Mouse (Mus musculus): ENCODE results near the gene Unc93a2. TPM values are rescaled to one million over a fixed set of nuclear protein-coding genes. Genes with fewer than 3 reads are reported as not detected.
"Not testable (repeated sequence)": the region's sequence is repeated elsewhere in the genome, so short reads cannot be mapped to it uniquely, and the experiment has no call there.

The Unc93a2 gene
- not detected in 2 replicates for polyA plus RNA-seq (2014; fragmentation: Nextera tagmentation; extraction: Ambion mirVana)

GRCm38 (mm10) chr17:7385364-7385763, at the start of gene Unc93a2:
TSS of gene Unc93a2 (minus strand) at chr17:7385464.
- not testable (repeated sequence) for H3K9me3 ChIP-seq (ENCODE audit: control insufficient read depth, low read length); H3K4me1 ChIP-seq (ENCODE audit: control insufficient read depth, insufficient read depth, low read length); H3K4me2 ChIP-seq (ENCODE audit: low read depth, low read length); ATAC-seq (ENCODE audit: low read depth); H3K4me3 ChIP-seq (ENCODE audit: low read depth, low read length); H3K36me3 ChIP-seq (ENCODE audit: control insufficient read depth, insufficient read depth, low read length); H3K9ac ChIP-seq (replicated peaks; ENCODE audit: low read depth, low read length); H3K27ac ChIP-seq (ENCODE audit: low read depth, low read length); H3K27me3 ChIP-seq (ENCODE audit: control insufficient read depth, insufficient read depth, low read length)
- WGBS = 70% methylated on average over 3 of the region's 3 CpGs

GRCm38 (mm10) chr17:7434121-7434520, 48.9 kb upstream of the Unc93a2 start:
- 92% methylated on average over 4 of the region's 4 CpGs for WGBS
- H3K4me2 ChIP-seq (ENCODE audit: low read depth, low read length); H3K4me3 ChIP-seq (ENCODE audit: low read depth, low read length); H3K4me1 ChIP-seq (ENCODE audit: control insufficient read depth, insufficient read depth, low read length); H3K27me3 ChIP-seq (ENCODE audit: control insufficient read depth, insufficient read depth, low read length); H3K9me3 ChIP-seq (ENCODE audit: control insufficient read depth, low read length); H3K27ac ChIP-seq (ENCODE audit: low read depth, low read length); ATAC-seq (ENCODE audit: low read depth); H3K9ac ChIP-seq (replicated peaks; ENCODE audit: low read depth, low read length); H3K36me3 ChIP-seq (ENCODE audit: control insufficient read depth, insufficient read depth, low read length): not testable (repeated sequence)

GRCm38 (mm10) chr17:7430210-7430631, 45.0 kb upstream of the Unc93a2 start:
- not testable (repeated sequence) for H3K36me3 ChIP-seq (ENCODE audit: control insufficient read depth, insufficient read depth, low read length); H3K4me2 ChIP-seq (ENCODE audit: low read depth, low read length); H3K27ac ChIP-seq (ENCODE audit: low read depth, low read length); H3K4me1 ChIP-seq (ENCODE audit: control insufficient read depth, insufficient read depth, low read length); H3K9ac ChIP-seq (replicated peaks; ENCODE audit: low read depth, low read length); H3K27me3 ChIP-seq (ENCODE audit: control insufficient read depth, insufficient read depth, low read length); H3K4me3 ChIP-seq (ENCODE audit: low read depth, low read length); ATAC-seq (ENCODE audit: low read depth); H3K9me3 ChIP-seq (ENCODE audit: control insufficient read depth, low read length)
- 76% methylated on average over 4 of the region's 4 CpGs for WGBS

- H3K27me3 ChIP-seq (ENCODE audit: control insufficient read depth, insufficient read depth, low read length); H3K27ac ChIP-seq (ENCODE audit: low read depth, low read length); H3K4me3 ChIP-seq (ENCODE audit: low read depth, low read length); H3K4me2 ChIP-seq (ENCODE audit: low read depth, low read length); H3K9me3 ChIP-seq (ENCODE audit: control insufficient read depth, low read length); H3K36me3 ChIP-seq (ENCODE audit: control insufficient read depth, insufficient read depth, low read length); H3K4me1 ChIP-seq (ENCODE audit: control insufficient read depth, insufficient read depth, low read length); H3K9ac ChIP-seq (replicated peaks; ENCODE audit: low read depth, low read length): not testable (repeated sequence)
- ATAC-seq (ENCODE audit: low read depth) = peak; percentile 94
- WGBS = 0% methylated on average over 1 of the region's 3 CpGs
These were observed 35.1 kb upstream of the Unc93a2 start for GRCm38 (mm10) chr17:7420191-7420973.

GRCm38 (mm10) chr17:7414601-7415310, 29.5 kb upstream of the Unc93a2 start:
- not testable (repeated sequence) for ATAC-seq (ENCODE audit: low read depth); H3K9me3 ChIP-seq (ENCODE audit: control insufficient read depth, low read length); H3K4me1 ChIP-seq (ENCODE audit: control insufficient read depth, insufficient read depth, low read length); H3K27me3 ChIP-seq (ENCODE audit: control insufficient read depth, insufficient read depth, low read length); H3K36me3 ChIP-seq (ENCODE audit: control insufficient read depth, insufficient read depth, low read length); H3K9ac ChIP-seq (replicated peaks; ENCODE audit: low read depth, low read length); H3K27ac ChIP-seq (ENCODE audit: low read depth, low read length); H3K4me2 ChIP-seq (ENCODE audit: low read depth, low read length); H3K4me3 ChIP-seq (ENCODE audit: low read depth, low read length)
- 72% methylated on average over 7 of the region's 9 CpGs for WGBS

- H3K9ac ChIP-seq (replicated peaks; ENCODE audit: low read depth, low read length); ATAC-seq (ENCODE audit: low read depth); H3K4me2 ChIP-seq (ENCODE audit: low read depth, low read length); H3K36me3 ChIP-seq (ENCODE audit: control insufficient read depth, insufficient read depth, low read length); H3K9me3 ChIP-seq (ENCODE audit: control insufficient read depth, low read length); H3K4me1 ChIP-seq (ENCODE audit: control insufficient read depth, insufficient read depth, low read length); H3K4me3 ChIP-seq (ENCODE audit: low read depth, low read length); H3K27ac ChIP-seq (ENCODE audit: low read depth, low read length); H3K27me3 ChIP-seq (ENCODE audit: control insufficient read depth, insufficient read depth, low read length): not testable (repeated sequence)
- 86% methylated on average over 8 of the region's 8 CpGs for WGBS
These were observed 28.1 kb upstream of the Unc93a2 start for GRCm38 (mm10) chr17:7413336-7413735.

- not testable (repeated sequence) for ATAC-seq (ENCODE audit: low read depth); H3K27me3 ChIP-seq (ENCODE audit: control insufficient read depth, insufficient read depth, low read length); H3K27ac ChIP-seq (ENCODE audit: low read depth, low read length); H3K4me1 ChIP-seq (ENCODE audit: control insufficient read depth, insufficient read depth, low read length); H3K9me3 ChIP-seq (ENCODE audit: control insufficient read depth, low read length); H3K4me2 ChIP-seq (ENCODE audit: low read depth, low read length); H3K9ac ChIP-seq (replicated peaks; ENCODE audit: low read depth, low read length); H3K4me3 ChIP-seq (ENCODE audit: low read depth, low read length); H3K36me3 ChIP-seq (ENCODE audit: control insufficient read depth, insufficient read depth, low read length)
- WGBS = 75% methylated on average over 6 of the region's 6 CpGs
These were observed 14.5 kb upstream of the Unc93a2 start for GRCm38 (mm10) chr17:7399770-7400169.

GRCm38 (mm10) chr17:7398198-7398847, 13.1 kb upstream of the Unc93a2 start:
- not testable (repeated sequence) for H3K36me3 ChIP-seq (ENCODE audit: control insufficient read depth, insufficient read depth, low read length); H3K4me1 ChIP-seq (ENCODE audit: control insufficient read depth, insufficient read depth, low read length); H3K4me3 ChIP-seq (ENCODE audit: low read depth, low read length); H3K27me3 ChIP-seq (ENCODE audit: control insufficient read depth, insufficient read depth, low read length); H3K27ac ChIP-seq (ENCODE audit: low read depth, low read length); H3K9ac ChIP-seq (replicated peaks; ENCODE audit: low read depth, low read length); ATAC-seq (ENCODE audit: low read depth); H3K9me3 ChIP-seq (ENCODE audit: control insufficient read depth, low read length); H3K4me2 ChIP-seq (ENCODE audit: low read depth, low read length)
- 91% methylated on average over 6 of the region's 6 CpGs for WGBS

GRCm38 (mm10) chr17:7397079-7397478, 11.8 kb upstream of the Unc93a2 start:
- H3K4me1 ChIP-seq (ENCODE audit: control insufficient read depth, insufficient read depth, low read length); ATAC-seq (ENCODE audit: low read depth); H3K27me3 ChIP-seq (ENCODE audit: control insufficient read depth, insufficient read depth, low read length); H3K4me2 ChIP-seq (ENCODE audit: low read depth, low read length); H3K27ac ChIP-seq (ENCODE audit: low read depth, low read length); H3K9me3 ChIP-seq (ENCODE audit: control insufficient read depth, low read length); H3K4me3 ChIP-seq (ENCODE audit: low read depth, low read length); H3K9ac ChIP-seq (replicated peaks; ENCODE audit: low read depth, low read length); H3K36me3 ChIP-seq (ENCODE audit: control insufficient read depth, insufficient read depth, low read length): not testable (repeated sequence)
- 88% methylated on average over 9 of the region's 13 CpGs for WGBS
